Mouse (Mus musculus) heart, postnatal 0 days (tissue): ENCODE measurements around the gene Ppp2r5a. TPM values are rescaled to one million over a fixed set of nuclear protein-coding genes. Genes with fewer than 3 reads are reported as not detected.

Source experiments
- ATAC-seq: fragments of 200-750 bp; cut with Nextera tagmentation; 2 replicates; pipeline ENCODE4 v1.8.0; 2017; ENCODE audit warnings: low read depth, moderate number of reproducible peaks, moderate library complexity; ENCODE audit not compliant: insufficient read depth
- DNase-seq: peaks from one replicate; pipeline ENCODE4 v3.0.0-alpha.2; 2016; ENCODE audit warnings: low spot score
- H3K27ac ChIP-seq: fragments of 300-500 bp; sonication (generic); 2 replicates; pipeline ENCODE4 v1.5.1; 2014; ENCODE audit warnings: low read depth, mild to moderate bottlenecking
- H3K27me3 ChIP-seq: fragments of 300-500 bp; sonication (generic); 2 replicates; pipeline ENCODE4 v1.6.1; 2014; ENCODE audit warnings: low read length, mixed read lengths; ENCODE audit not compliant: control insufficient read depth, insufficient read depth
- H3K36me3 ChIP-seq: fragments of 300-500 bp; sonication (generic); replicated peaks from 2 replicates; pipeline ENCODE4 v1.6.1; 2014; ENCODE audit warnings: low read length, mixed read lengths; ENCODE audit not compliant: control insufficient read depth, insufficient read depth
- H3K4me1 ChIP-seq: fragments of 300-500 bp; sonication (generic); 2 replicates; pipeline ENCODE4 v1.6.1; 2014; ENCODE audit warnings: antibody characterized with exemption; ENCODE audit not compliant: control insufficient read depth, insufficient read depth
- H3K4me2 ChIP-seq: fragments of 300-500 bp; sonication (generic); 2 replicates; pipeline ENCODE4 v1.6.1; 2014; ENCODE audit warnings: low read depth, mild to moderate bottlenecking, low read length, moderate library complexity
- H3K4me3 ChIP-seq: fragments of 300-500 bp; sonication (generic); 2 replicates; pipeline ENCODE4 v1.5.1; 2014; ENCODE audit warnings: low read depth, low read length
- H3K9ac ChIP-seq: fragments of 300-500 bp; sonication (generic); replicated peaks from 2 replicates; pipeline ENCODE4 v1.6.1; 2014; ENCODE audit warnings: low read depth, low read length, mixed read lengths
- H3K9me3 ChIP-seq: fragments of 300-500 bp; sonication (generic); replicated peaks from 2 replicates; pipeline ENCODE4 v1.6.1; 2016; ENCODE audit warnings: low read length; ENCODE audit not compliant: control insufficient read depth
- CTCF ChIP-seq: IDR thresholded peaks from 2 replicates; pipeline ENCODE4 v1.5.1; 2016; ENCODE audit warnings: antibody characterized with exemption, control low read depth, low read depth
- EP300 ChIP-seq: IDR thresholded peaks from 2 replicates; pipeline ENCODE4 v1.6.1; 2016; ENCODE audit warnings: antibody characterized with exemption, low read depth
- WGBS: fragments of 180-500 bp; shearing (Covaris S2); extraction: QIAGEN DNeasy Blood & Tissue Kit; methylation state at CpG from one replicate; pipeline ENCODE4 v1.1.7; 2014; 5-methylcytosine and 5-hydroxymethylcytosine counted together
- polyA plus RNA-seq: library from polyadenylated mRNA; unstranded; fragments of >200 nt; fragmentation: Nextera tagmentation; extraction: Ambion mirVana; gene quantifications from 2 replicates; pipeline ENCODE4 v1.2.1, GENCODE M21; 2015
- total RNA-seq: library from RNA; depleted of rRNA; stranded (reverse); fragments of >200 nt; gene quantifications from 2 replicates; pipeline ENCODE4 v1.2.3, GENCODE M21; 2014; ENCODE audit warnings: low replicate concordance

The Ppp2r5a gene
- total and polyA plus RNA-seq, 2 experiments from 2014 or later, result 31.4 to 109 TPM

DNA sequence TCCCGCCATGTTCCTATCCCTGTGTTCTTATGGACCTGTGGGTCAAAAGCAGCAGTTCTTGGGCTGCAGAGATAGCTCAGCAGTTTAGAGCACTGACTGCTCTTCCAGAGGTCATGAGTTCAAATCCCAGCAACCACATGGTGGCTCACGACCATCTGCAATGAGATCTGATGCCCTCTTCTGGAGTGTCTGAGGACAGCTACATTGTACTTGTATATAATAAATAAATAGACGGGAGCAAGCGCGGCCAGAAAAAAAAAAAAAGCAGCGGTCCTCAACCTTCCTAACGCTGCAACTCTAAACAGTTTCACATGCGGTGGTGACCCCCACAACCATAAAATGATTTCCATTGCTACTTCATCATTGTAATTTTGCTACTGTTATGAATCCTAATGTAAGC, 86.3 kb downstream of the Ppp2r5a start:
- 86% methylated on average over 8 of the region's 8 CpGs for WGBS
- Histone ChIP-seq H3K27me3 (no peaks in the 10 kb centered on the region), H3K36me3 (no peaks in the 10 kb centered on the region), H3K4me3 (peak overlapping the region; percentile 89; the same call in 1 of the 2 replicates), H3K9me3 (no peaks in the 10 kb centered on the region), H3K9ac (peak overlapping the region; percentile 94; the same call in 1 of the 2 replicates), H3K27ac (no peak overlapping the region), H3K4me1 (peaks cover 10% of the 10 kb centered on the region), H3K4me2 (peak overlapping the region; percentile 92)
- no peak for TF ChIP-seq EP300
- TF ChIP-seq CTCF, result no peak
- DNase-seq (no peak), ATAC-seq (no peak)

DNA sequence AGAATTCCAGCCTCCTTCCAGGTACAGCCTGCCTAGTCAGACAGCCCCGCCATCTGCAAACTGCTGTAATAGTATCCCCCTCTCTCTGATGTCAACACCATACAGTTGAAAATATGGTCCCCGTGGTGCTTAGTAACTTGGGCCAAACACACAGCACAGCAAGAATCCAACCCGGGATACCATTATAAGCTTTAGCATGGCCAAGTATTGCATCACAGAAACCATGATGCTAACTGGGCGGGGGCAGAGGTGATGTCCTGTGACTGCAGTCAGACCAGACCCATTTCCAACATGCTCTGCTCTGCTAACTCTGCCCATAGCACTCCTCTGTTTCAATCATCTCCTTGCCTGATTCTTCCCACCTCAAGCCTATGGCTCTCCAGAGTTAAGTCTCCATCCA, 89.1 kb downstream of the Ppp2r5a start:
- Histone ChIP-seq H3K27ac (no peak overlapping the region), H3K4me1 (peaks cover 10% of the 10 kb centered on the region), H3K9me3 (no peaks in the 10 kb centered on the region), H3K36me3 (0 out of 2 replicates have a peak, but pooled peaks cover 3% of the 10 kb centered on the region), H3K4me3 (no peak overlapping the region), H3K27me3 (no peaks in the 10 kb centered on the region), H3K9ac (no peak overlapping the region), H3K4me2 (no peak overlapping the region)
- WGBS, result 64% methylated on average over 4 of the region's 4 CpGs
- TF ChIP-seq CTCF (no peak), EP300 (no peak)
- ATAC-seq (no peak), DNase-seq (no peak)

- Histone ChIP-seq H3K4me1 (peaks cover 10% of the 10 kb centered on the region), H3K27me3 (no peaks in the 10 kb centered on the region), H3K9ac (peak overlapping the region; percentile 61), H3K36me3 (0 out of 2 replicates have a peak, but pooled peaks cover 4% of the 10 kb centered on the region), H3K4me2 (peak overlapping the region; percentile 59), H3K4me3 (peak overlapping the region; percentile 67), H3K9me3 (no peaks in the 10 kb centered on the region), H3K27ac (peak overlapping the region; percentile 86; the same call in 1 of the 2 replicates)
- TF ChIP-seq EP300 (no peak), CTCF (no peak)
- ATAC-seq, result no peak
- WGBS, result 54% methylated on average over 6 of the region's 6 CpGs
- no peak for DNase-seq
Measured at GRCm38 (mm10) chr1:191313158-191313557, 89.9 kb downstream of the Ppp2r5a start.

- Histone ChIP-seq H3K9me3 (no peaks in the 10 kb centered on the region), H3K27ac (peak overlapping the region; percentile 86), H3K4me1 (peaks cover 10% of the 10 kb centered on the region), H3K4me3 (peak overlapping the region; percentile 67), H3K9ac (peak overlapping the region; percentile 61), H3K4me2 (peak overlapping the region; percentile 59), H3K36me3 (peaks cover 11% of the 10 kb centered on the region; the same call in 1 of the 2 replicates), H3K27me3 (no peaks in the 10 kb centered on the region)
- peak; percentile 95 for DNase-seq
- peak; percentile 95 for ATAC-seq
- TF ChIP-seq CTCF (peak; percentile 96), EP300 (no peak)
- under 1% methylated on average over 14 of the region's 14 CpGs for WGBS
Measured at GRCm38 (mm10) chr1:191312513-191312941, 90.5 kb downstream of the Ppp2r5a start.

DNA sequence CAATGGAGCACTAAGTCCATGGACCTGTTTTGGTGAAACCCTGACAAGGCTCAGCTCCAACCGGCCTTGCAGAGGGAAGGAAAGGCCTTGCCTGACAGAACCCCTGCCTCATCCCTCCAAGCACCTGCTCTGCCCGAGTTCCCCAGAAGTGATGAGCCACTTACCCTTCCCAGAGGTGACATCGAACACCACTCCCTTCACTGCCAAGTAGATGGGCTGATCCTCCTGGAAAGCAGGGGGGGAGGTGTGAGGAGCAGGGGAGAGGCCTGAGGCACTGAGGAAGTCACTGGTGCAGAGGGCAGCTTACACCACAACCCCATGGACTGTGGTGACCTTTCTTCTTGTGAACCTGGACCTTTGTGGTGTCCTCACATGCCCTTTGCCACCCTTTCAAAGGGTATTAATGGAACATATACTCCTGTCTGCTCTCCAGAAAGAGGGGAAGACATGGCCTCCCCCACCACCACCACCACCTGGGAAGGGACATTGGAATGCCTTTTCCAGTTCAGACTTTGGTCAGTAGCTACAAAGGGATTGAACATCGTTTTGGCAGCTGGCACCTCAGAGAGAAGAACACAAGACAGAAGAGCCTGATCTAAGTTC, 91.7 kb downstream of the Ppp2r5a start:
- ATAC-seq (no peak), DNase-seq (no peak)
- 74% methylated on average over 4 of the region's 4 CpGs for WGBS
- Histone ChIP-seq H3K27ac (no peak overlapping the region), H3K9me3 (no peaks in the 10 kb centered on the region), H3K9ac (no peak overlapping the region), H3K36me3 (peaks cover 13% of the 10 kb centered on the region; the same call in 1 of the 2 replicates), H3K27me3 (no peaks in the 10 kb centered on the region), H3K4me1 (peaks cover 5% of the 10 kb centered on the region; the same call in 1 of the 2 replicates), H3K4me3 (no peak overlapping the region), H3K4me2 (no peak overlapping the region)
- TF ChIP-seq EP300 (no peak), CTCF (no peak)
